8 mouse cellular contexts compared by ENCODE assay signal in genomic region chr17:55711984-55712811, GRCm38 (mm10). TPM values are rescaled to one million over a fixed set of nuclear protein-coding genes. Genes with fewer than 3 reads are reported as not detected.
DNase-seq lines count a peak whose midpoint lies in the region; ATAC-seq and TF ChIP-seq lines count a peak whose summit lies in the region.

Gene Pot1b, minus strand, starts transcription at chr17:55712628.

- ATAC-seq in common myeloid progenitor, adult 5-6 weeks (replicated peaks; ENCODE audit: low read depth, poor library complexity, severe bottlenecking) = peak; percentile 98
- peak; percentile 99 for ATAC-seq in hindbrain, postnatal 0 days
- ATAC-seq in megakaryocyte, adult 5-6 weeks (ENCODE audit: poor library complexity, severe bottlenecking) = peak; percentile 98

- H3K27ac ChIP-seq in gastrocnemius, adult 2 months = peak within 1 kb of the TSS; percentile 81
- no peak within 1 kb of the TSS for H3K27ac ChIP-seq in hindbrain, postnatal 0 days
- H3K27ac ChIP-seq in left cerebral cortex, adult 2 months = peak within 1 kb of the TSS; percentile 49; the same call in 1 of the 2 replicates

- H3K9me3 ChIP-seq in hindbrain, postnatal 0 days (ENCODE audit: low read length) = no peaks in the 10 kb centered on the region

- H3K27me3 ChIP-seq in hindbrain, postnatal 0 days (ENCODE audit: insufficient read depth, low read length) = no peaks in the 10 kb centered on the region

- H3K9ac ChIP-seq in hindbrain, postnatal 0 days (replicated peaks; ENCODE audit: low read length) = peak within 1 kb of the TSS; percentile 54

- H3K4me2 ChIP-seq in hindbrain, postnatal 0 days (ENCODE audit: low read depth, low read length) = peak within 1 kb of the TSS; percentile 89

- intact Hi-C loops in gastrocnemius, adult 2 months (cut with DNase I) = loop anchor here (5.0 kb wide), 1 partner anchor 165 kb away; the partner anchor contains the start of gene Zfp119a
- intact Hi-C loops in left cerebral cortex, adult 2 months (cut with DNase I) = loop anchor here (5.0 kb wide), 2 partner anchors 165 to 220 kb away; partner anchors contain the start of gene Zfp119a

- peak within 1 kb of the TSS; percentile 95 for H3K4me3 ChIP-seq in gastrocnemius, adult 2 months
- H3K4me3 ChIP-seq in hindbrain, postnatal 0 days (ENCODE audit: low read length) = peak within 1 kb of the TSS; percentile 74
- peak within 1 kb of the TSS; percentile 59 for H3K4me3 ChIP-seq in left cerebral cortex, adult 2 months

- peak; percentile 98 for DNase-seq in ZHBTc4 (ENCODE audit: low read depth, low spot score)
- peak; percentile 98 for DNase-seq in gastrocnemius, adult 2 months
- DNase-seq in hindbrain, postnatal 0 days (ENCODE audit: low spot score) = peak; percentile 98
- DNase-seq in left cerebral cortex, adult 2 months (ENCODE audit: extremely low spot score in 1 of 2, low spot score in 2 of 2) = peak; percentile 95 to 96
- peak; percentile 96 to 98 for DNase-seq in right cerebral cortex, adult 2 months (ENCODE audit: low spot score in 2 of 2)
- DNase-seq in urinary bladder, postnatal 14 days (ENCODE audit: low spot score) = peak; percentile 99

- peak; percentile 16; the same call in 1 of the 2 replicates for TF ChIP-seq CTCF in gastrocnemius, adult 2 months (IDR thresholded peaks at IDR 0.05)
- TF ChIP-seq CTCF in hindbrain, postnatal 0 days (IDR thresholded peaks at IDR 0.05; ENCODE audit: low read depth) = peak; percentile 46; the same call in 1 of the 2 replicates
- TF ChIP-seq CTCF in left cerebral cortex, adult 2 months (IDR thresholded peaks at IDR 0.05) = peak; percentile 29

- H3K4me1 ChIP-seq in hindbrain, postnatal 0 days (ENCODE audit: insufficient read depth, low read length) = no peaks in the 10 kb centered on the region

- WGBS in hindbrain, postnatal 0 days = under 1% methylated on average over 36 of the region's 37 CpGs

- peaks cover 3% of the 10 kb centered on the region; the same call in 1 of the 2 replicates for H3K36me3 ChIP-seq in hindbrain, postnatal 0 days (ENCODE audit: insufficient read depth, low read length)

RNA-seq across cellular contexts. Expression of gene Pot1b, which starts in this region (rescaled TPM):
- total RNA-seq in common myeloid progenitor, adult 5-6 weeks (2017) = 35.5 and 41.4 TPM in 2 replicates
- total RNA-seq in gastrocnemius, adult 2 months (2021) = 1 to 10 TPM; 1.4 to 2.4 TPM
- 7.8 and 10.8 TPM in 2 replicates for total RNA-seq in hindbrain, postnatal 0 days (2014; rRNA removed)
- polyA plus RNA-seq in hindbrain, postnatal 0 days (2015; fragmentation: Nextera tagmentation; extraction: Ambion mirVana) = 2.4 and 2.7 TPM in 2 replicates
- total RNA-seq in left cerebral cortex, adult 2 months (2021) = 1 to 10 TPM; 5.2 to 6.1 TPM
- total RNA-seq in megakaryocyte, adult 5-6 weeks (2015) = 37.6 and 39.6 TPM in 2 replicates
- 67.6 and 74.7 TPM in 2 replicates for total RNA-seq in megakaryocyte, adult 5-6 weeks (2017)
